Mouse (Mus musculus): ENCODE data around the gene Mpc1.

The Mpc1 gene

GRCm38 (mm10) chr17:8339666-8340374, 57.1 kb downstream of the Mpc1 start:
- DNase-seq = no peak

- DNase-seq = peak in 1 of 2 experiments; percentile 11
These were observed 58.0 kb downstream of the Mpc1 start for GRCm38 (mm10) chr17:8340407-8341359.

- no peak for DNase-seq
These were observed 58.8 kb downstream of the Mpc1 start for GRCm38 (mm10) chr17:8341360-8341963.

GRCm38 (mm10) chr17:8342706-8343105, 60.0 kb downstream of the Mpc1 start:
- DNase-seq = no peak

- DNase-seq = peak; percentile 53 to 71
These were observed 60.7 kb downstream of the Mpc1 start for GRCm38 (mm10) chr17:8343416-8343815.
